Comparison of ENCODE assay signal across 15 mouse cellular contexts in the genomic region with DNA sequence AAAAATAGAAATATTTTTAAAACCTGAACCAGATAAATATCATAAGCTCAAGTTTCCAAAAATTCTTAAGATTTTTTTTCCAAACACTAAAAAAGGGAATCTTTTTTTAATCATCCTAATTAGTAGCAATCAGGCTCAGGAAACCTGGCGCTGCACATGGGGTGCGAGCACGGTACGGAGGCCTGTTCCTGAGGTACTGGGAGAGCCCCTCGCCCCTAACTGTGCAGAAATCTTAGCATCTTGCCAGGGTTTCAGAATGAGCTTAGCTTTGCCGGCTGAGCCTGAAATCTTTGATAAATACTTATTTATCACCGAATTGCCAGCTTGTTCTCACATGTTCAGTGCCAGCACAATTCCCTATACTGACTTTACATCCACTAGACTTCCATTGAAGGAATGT.
DNase-seq lines count a peak whose midpoint lies in the region; ATAC-seq lines count a peak whose summit lies in the region.
"Had no signal": no experiment of that assay in that cellular context is flagged by ENCODE, and none has a peak within 500 bp of the region (broad histone marks: within the 10 kb centered on the region; RNA-seq: fewer than 3 reads in every experiment).

No protein-coding gene starts in this region.

- no peak overlapping the region for H3K9ac ChIP-seq in heart, embryonic 15.5 days
- no peak overlapping the region for H3K9ac ChIP-seq in lung, embryonic 15.5 days
- H3K9ac ChIP-seq in embryonic facial prominence, embryonic 13.5 days = no peak overlapping the region
- no peak overlapping the region for H3K9ac ChIP-seq in embryonic facial prominence, embryonic 15.5 days
- H3K9ac ChIP-seq: hindbrain, embryonic 12.5 days; limb, embryonic 15.5 days; liver, embryonic 15.5 days; midbrain, embryonic 12.5 days; neural tube, embryonic 12.5 days; stomach, embryonic 15.5 days had no signal

- no peak overlapping the region for H3K4me3 ChIP-seq in heart, embryonic 15.5 days
- no peak overlapping the region for H3K4me3 ChIP-seq in lung, embryonic 15.5 days
- H3K4me3 ChIP-seq in embryonic facial prominence, embryonic 13.5 days = no peak overlapping the region
- no peak overlapping the region for H3K4me3 ChIP-seq in embryonic facial prominence, embryonic 15.5 days (replicated peaks)
- H3K4me3 ChIP-seq: hindbrain, embryonic 12.5 days; limb, embryonic 15.5 days; liver, embryonic 15.5 days; midbrain, embryonic 12.5 days; neural tube, embryonic 12.5 days; stomach, embryonic 15.5 days had no signal

- H3K9me3 ChIP-seq in heart, embryonic 15.5 days (replicated peaks) = no peaks in the 10 kb centered on the region
- no peaks in the 10 kb centered on the region for H3K9me3 ChIP-seq in lung, embryonic 15.5 days
- H3K9me3 ChIP-seq in embryonic facial prominence, embryonic 13.5 days = no peaks in the 10 kb centered on the region
- no peaks in the 10 kb centered on the region for H3K9me3 ChIP-seq in embryonic facial prominence, embryonic 15.5 days (replicated peaks)
- H3K9me3 ChIP-seq: hindbrain, embryonic 12.5 days; limb, embryonic 15.5 days; liver, embryonic 15.5 days; midbrain, embryonic 12.5 days; neural tube, embryonic 12.5 days; stomach, embryonic 15.5 days had no signal

- no peak overlapping the region for H3K4me2 ChIP-seq in heart, embryonic 15.5 days
- H3K4me2 ChIP-seq in lung, embryonic 15.5 days = no peak overlapping the region
- no peak overlapping the region for H3K4me2 ChIP-seq in embryonic facial prominence, embryonic 13.5 days
- no peak overlapping the region for H3K4me2 ChIP-seq in embryonic facial prominence, embryonic 15.5 days (replicated peaks)
- H3K4me2 ChIP-seq: hindbrain, embryonic 12.5 days; limb, embryonic 15.5 days; liver, embryonic 15.5 days; midbrain, embryonic 12.5 days; neural tube, embryonic 12.5 days; stomach, embryonic 15.5 days had no signal

- no peaks in the 10 kb centered on the region for H3K36me3 ChIP-seq in heart, embryonic 15.5 days
- H3K36me3 ChIP-seq in lung, embryonic 15.5 days = no peaks in the 10 kb centered on the region
- H3K36me3 ChIP-seq in embryonic facial prominence, embryonic 13.5 days = no peaks in the 10 kb centered on the region
- H3K36me3 ChIP-seq in embryonic facial prominence, embryonic 15.5 days = no peaks in the 10 kb centered on the region
- H3K36me3 ChIP-seq: hindbrain, embryonic 12.5 days; limb, embryonic 15.5 days; liver, embryonic 15.5 days; midbrain, embryonic 12.5 days; neural tube, embryonic 12.5 days; stomach, embryonic 15.5 days had no signal

- DNase-seq in heart, adult 18-20 months = no peak
- DNase-seq in lung, postnatal 25 days (ENCODE audit: low spot score) = no peak
- no peak for DNase-seq in urinary bladder, adult 2 months (ENCODE audit: low spot score)
- DNase-seq: gastrocnemius, postnatal 25 days had no signal

- WGBS in heart, embryonic 15.5 days = 78% methylated on average over 7 of the region's 7 CpGs
- 55% methylated on average over 7 of the region's 7 CpGs for WGBS in lung, embryonic 15.5 days
- WGBS in embryonic facial prominence, embryonic 13.5 days = 35% methylated on average over 7 of the region's 7 CpGs
- WGBS in embryonic facial prominence, embryonic 15.5 days = 52% methylated on average over 7 of the region's 7 CpGs

- peaks cover 9% of the 10 kb centered on the region for H3K4me1 ChIP-seq in heart, embryonic 15.5 days (replicated peaks)
- H3K4me1 ChIP-seq in lung, embryonic 15.5 days = peaks cover 45% of the 10 kb centered on the region
- peaks cover 26% of the 10 kb centered on the region for H3K4me1 ChIP-seq in embryonic facial prominence, embryonic 13.5 days
- H3K4me1 ChIP-seq in embryonic facial prominence, embryonic 15.5 days = peaks cover 2% of the 10 kb centered on the region; the same call in 1 of the 2 replicates
- H3K4me1 ChIP-seq: liver, embryonic 15.5 days had no signal

- 0 out of 2 replicates have a peak overlapping the region, but pooled peaks have one; percentile 7 for H3K27ac ChIP-seq in heart, embryonic 15.5 days
- peak overlapping the region; percentile 83 for H3K27ac ChIP-seq in lung, embryonic 15.5 days
- H3K27ac ChIP-seq in embryonic facial prominence, embryonic 13.5 days = 0 out of 2 replicates have a peak overlapping the region, but pooled peaks have one; percentile 5
- 0 out of 2 replicates have a peak overlapping the region, but pooled peaks have one; percentile 11 for H3K27ac ChIP-seq in embryonic facial prominence, embryonic 15.5 days (replicated peaks)
- H3K27ac ChIP-seq: limb, embryonic 15.5 days; liver, embryonic 15.5 days; midbrain, embryonic 12.5 days; neural tube, embryonic 12.5 days had no signal

- no peak for ATAC-seq in heart, embryonic 15.5 days (replicated peaks; ENCODE audit: insufficient number of reproducible peaks, insufficient read depth, low FRiP score, low read depth)
- no peak for ATAC-seq in lung, embryonic 15.5 days (ENCODE audit: borderline replicate concordance, extremely low read depth, low FRiP score, low TSS enrichment)
- ATAC-seq in embryonic facial prominence, embryonic 13.5 days (ENCODE audit: insufficient number of reproducible peaks, insufficient read depth, low FRiP score, low TSS enrichment, low read depth) = no peak
- ATAC-seq in embryonic facial prominence, embryonic 15.5 days (ENCODE audit: insufficient number of reproducible peaks, low FRiP score, low TSS enrichment, low read depth) = no peak
- ATAC-seq: inflammation-experienced regulatory T-cells, adult 6 months had no signal

- H3K27me3 ChIP-seq in heart, embryonic 15.5 days = no peaks in the 10 kb centered on the region
- H3K27me3 ChIP-seq in lung, embryonic 15.5 days = no peaks in the 10 kb centered on the region
- no peaks in the 10 kb centered on the region for H3K27me3 ChIP-seq in embryonic facial prominence, embryonic 13.5 days
- H3K27me3 ChIP-seq in embryonic facial prominence, embryonic 15.5 days = no peaks in the 10 kb centered on the region
- H3K27me3 ChIP-seq: hindbrain, embryonic 12.5 days; liver, embryonic 15.5 days; midbrain, embryonic 12.5 days; neural tube, embryonic 12.5 days; stomach, embryonic 15.5 days had no signal

Comparison
In these comparisons a context has a peak if more than half of its experiments do, and no peak if none do; other contexts are left out.
1. H3K27ac ChIP-seq: peak in every context shown above with its lines; median percentile 83 in lung, embryonic 15.5 days; 11 in embryonic facial prominence, embryonic 15.5 days; 7 in heart, embryonic 15.5 days; 5 in embryonic facial prominence, embryonic 13.5 days.